Comparison of ENCODE assay signal across 20 mouse cellular contexts in the genomic region with DNA sequence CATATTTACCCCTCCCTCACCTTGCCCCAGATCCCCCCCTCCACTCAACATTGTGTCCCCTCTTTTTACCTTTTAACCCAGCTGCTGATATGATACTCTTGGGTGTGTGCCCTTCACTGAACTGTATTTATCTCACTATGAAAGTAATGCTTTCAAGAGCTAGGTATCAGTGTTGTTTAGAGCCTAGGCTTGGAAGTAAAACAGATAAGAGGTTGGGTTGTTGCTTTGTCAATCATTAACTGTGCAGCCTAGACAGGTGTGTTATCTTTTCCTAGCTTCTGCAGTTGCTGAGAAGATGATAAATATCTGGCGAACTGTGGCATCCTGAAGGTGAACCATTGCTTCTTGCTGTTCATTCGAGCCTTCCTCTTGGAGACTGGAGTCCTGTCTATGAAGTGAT.
DNase-seq lines count a peak whose midpoint lies in the region; ATAC-seq and TF ChIP-seq lines count a peak whose summit lies in the region.
"Had no signal": no experiment of that assay in that cellular context is flagged by ENCODE, and none has a peak within 500 bp of the region (broad histone marks: within the 10 kb centered on the region; RNA-seq: fewer than 3 reads in every experiment).

No protein-coding gene starts in this region.

- H3K4me1 ChIP-seq in intestine, embryonic 15.5 days (replicated peaks): no peaks in the 10 kb centered on the region
- H3K4me1 ChIP-seq in intestine, embryonic 16.5 days (ENCODE audit: control insufficient read depth, insufficient read depth, low read length): no peaks in the 10 kb centered on the region
- H3K4me1 ChIP-seq in intestine, postnatal 0 days (replicated peaks; ENCODE audit: control insufficient read depth, insufficient read depth, low read length): no peaks in the 10 kb centered on the region

- H3K36me3 ChIP-seq in intestine, embryonic 15.5 days: no peaks in the 10 kb centered on the region
- H3K36me3 ChIP-seq in intestine, embryonic 16.5 days (ENCODE audit: control insufficient read depth, insufficient read depth, low read length): no peaks in the 10 kb centered on the region
- H3K36me3 ChIP-seq in intestine, postnatal 0 days (ENCODE audit: control insufficient read depth, insufficient read depth): no peaks in the 10 kb centered on the region
- H3K36me3 ChIP-seq: G1E had no signal

- H3K27ac ChIP-seq in intestine, embryonic 15.5 days: no peak overlapping the region
- no peak overlapping the region for H3K27ac ChIP-seq in intestine, embryonic 16.5 days (ENCODE audit: low read length)
- no peak overlapping the region for H3K27ac ChIP-seq in intestine, postnatal 0 days (ENCODE audit: low read depth, low read length)

- TF ChIP-seq CTCF in intestine, postnatal 0 days (IDR thresholded peaks at IDR 0.05; ENCODE audit: low read depth): no peak

- no peak overlapping the region for H3K4me3 ChIP-seq in intestine, embryonic 15.5 days (replicated peaks)
- no peak overlapping the region for H3K4me3 ChIP-seq in intestine, embryonic 16.5 days (ENCODE audit: low read length)
- no peak overlapping the region for H3K4me3 ChIP-seq in intestine, postnatal 0 days (ENCODE audit: low read depth, low read length)

- WGBS in intestine, embryonic 15.5 days: 38% methylated on average over 2 of the region's 2 CpGs
- 48% methylated on average over 2 of the region's 2 CpGs for WGBS in intestine, embryonic 16.5 days
- WGBS in intestine, postnatal 0 days: 28% methylated on average over 2 of the region's 2 CpGs

- no peak overlapping the region for H3K9ac ChIP-seq in intestine, embryonic 15.5 days
- H3K9ac ChIP-seq in intestine, embryonic 16.5 days (ENCODE audit: low read depth, low read length): no peak overlapping the region
- H3K9ac ChIP-seq in intestine, postnatal 0 days (ENCODE audit: low read depth, low read length): no peak overlapping the region

- peak; percentile 68; the same call in 1 of the 2 replicates for ATAC-seq in intestine, embryonic 15.5 days
- peak; percentile 70 for ATAC-seq in intestine, embryonic 16.5 days
- ATAC-seq in intestine, postnatal 0 days: 0 out of 2 replicates have a peak, but pooled peaks have one; percentile 43
- ATAC-seq: Patski had no signal

- H3K4me2 ChIP-seq in intestine, embryonic 15.5 days (replicated peaks): no peak overlapping the region
- H3K4me2 ChIP-seq in intestine, embryonic 16.5 days (ENCODE audit: low read depth, low read length): no peak overlapping the region
- no peak overlapping the region for H3K4me2 ChIP-seq in intestine, postnatal 0 days (replicated peaks; ENCODE audit: low read depth)

- H3K27me3 ChIP-seq in intestine, embryonic 15.5 days (replicated peaks): no peaks in the 10 kb centered on the region
- H3K27me3 ChIP-seq in intestine, embryonic 16.5 days (replicated peaks; ENCODE audit: control insufficient read depth, insufficient read depth, low read length): no peaks in the 10 kb centered on the region
- H3K27me3 ChIP-seq in intestine, postnatal 0 days (replicated peaks; ENCODE audit: control insufficient read depth, insufficient read depth, low read length): no peaks in the 10 kb centered on the region
- H3K27me3 ChIP-seq: CH12.LX, Patski had no signal

- no peaks in the 10 kb centered on the region for H3K9me3 ChIP-seq in intestine, embryonic 15.5 days
- H3K9me3 ChIP-seq in intestine, embryonic 16.5 days (ENCODE audit: control insufficient read depth, low read length): no peaks in the 10 kb centered on the region
- H3K9me3 ChIP-seq in intestine, postnatal 0 days (ENCODE audit: control insufficient read depth): no peaks in the 10 kb centered on the region
- H3K9me3 ChIP-seq: G1E had no signal

- DNase-seq in heart, adult 11 months: peak; percentile 59
- DNase-seq in heart, adult 8-10 months (ENCODE audit: low spot score): no peak
- DNase-seq in thymus, postnatal 4 days: no peak
- no peak for DNase-seq in kidney, postnatal 14 days
- DNase-seq in embryo, embryonic 11 days: no peak
- DNase-seq: adrenal gland, adult 2 months; adrenal gland, adult 8-10 months; adrenal gland, postnatal 10 days; adrenal gland, postnatal 14 days; adrenal gland, postnatal 25 days; adrenal gland, postnatal 36 days; B cell, adult 2 months; cerebellum, adult 11 months; cerebellum, adult 11-12 months had no signal
